Mouse (Mus musculus): ENCODE measurements around the gene Slc8a3. TPM values are rescaled to one million over a fixed set of nuclear protein-coding genes. Genes with fewer than 3 reads are reported as not detected.

The Slc8a3 gene
- total and polyA plus RNA-seq, 3 experiments: not detected

DNA sequence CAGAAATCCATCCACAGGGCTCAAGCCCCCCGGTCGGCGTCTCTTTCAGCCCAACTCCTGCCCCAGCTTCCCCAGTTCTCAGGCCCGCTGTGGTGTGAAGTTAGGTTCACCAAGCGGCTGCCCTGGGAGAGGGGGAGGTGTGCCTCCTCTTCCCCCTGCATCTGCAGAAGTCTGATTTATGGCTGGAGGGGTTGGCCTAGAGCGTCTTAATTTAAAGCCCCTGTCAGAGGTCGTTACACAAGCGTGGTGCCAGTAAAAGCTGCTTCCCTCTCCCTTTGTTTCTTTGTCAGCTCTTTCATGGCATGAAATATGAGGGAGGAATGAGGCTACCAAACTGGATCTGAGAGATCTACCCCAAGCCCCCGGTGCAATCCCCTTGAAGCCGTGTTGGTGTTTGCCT lies 166.9 kb downstream of the Slc8a3 start:
- H3K36me3 ChIP-seq (ENCODE audit: control insufficient read depth in 1 of 2, insufficient read depth in 2 of 2, low read length in 2 of 2): no peaks in the 10 kb centered on the region; a peak in 1 of 4 replicates
- no peak for DNase-seq (ENCODE audit: low read depth, low spot score)

DNA sequence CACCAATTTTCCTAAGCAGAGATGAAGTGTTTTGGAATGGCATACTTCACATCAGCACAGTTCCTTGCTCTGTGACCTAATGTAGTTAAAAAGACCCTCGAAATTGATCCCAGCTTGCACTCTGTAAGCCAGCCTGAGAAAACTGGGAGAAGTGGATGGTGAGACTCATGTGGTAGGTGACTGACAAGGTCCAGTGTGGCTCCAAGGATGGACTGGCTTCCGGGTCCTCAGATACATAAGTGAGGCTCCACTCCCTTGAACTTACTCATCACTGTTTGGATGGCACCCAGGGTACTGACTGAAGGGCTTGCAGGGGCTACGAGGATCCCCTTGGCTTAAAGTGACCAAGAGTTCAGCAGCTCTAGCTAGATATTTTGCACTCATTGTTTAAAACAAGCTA lies 169.4 kb downstream of the Slc8a3 start:
- H3K9me3 ChIP-seq (replicated peaks; ENCODE audit: insufficient read depth, low read length): no peaks in the 10 kb centered on the region
- no peaks in the 10 kb centered on the region for H3K79me2 ChIP-seq (ENCODE audit: control insufficient read depth, insufficient read depth, low read length, poor library complexity)
- TF ChIP-seq TAL1 (IDR thresholded peaks at IDR 0.05; ENCODE audit: low read length): no peak
- TF ChIP-seq MYB (IDR thresholded peaks at IDR 0.05; ENCODE audit: low read depth, low read length): no peak
- TF ChIP-seq ZC3H11A (IDR thresholded peaks at IDR 0.05; ENCODE audit: low read depth, low read length): no peak
- no peak for TF ChIP-seq BHLHE40 (IDR thresholded peaks at IDR 0.05; ENCODE audit: borderline replicate concordance, low read depth, low read length)
- no peak for TF ChIP-seq HCFC1 (IDR thresholded peaks at IDR 0.05; ENCODE audit: low read depth, low read length)
- no peak for TF ChIP-seq E2F4 (IDR thresholded peaks at IDR 0.05; ENCODE audit: borderline replicate concordance, low read depth, low read length)
- TF ChIP-seq ZKSCAN1 (IDR thresholded peaks at IDR 0.05; ENCODE audit: low read depth, low read length): no peak
- no peak for TF ChIP-seq POLR2A (IDR thresholded peaks at IDR 0.05; ENCODE audit: control insufficient read depth in 1 of 2, insufficient read depth in 1 of 2, low read depth in 1 of 2, low read length in 2 of 2, poor library complexity in 1 of 2)
- TF ChIP-seq USF1 (IDR thresholded peaks at IDR 0.05; ENCODE audit: low read depth, low read length): no peak
- no peak for TF ChIP-seq RAD21 (IDR thresholded peaks at IDR 0.05; ENCODE audit: low read depth, low read length)
- no peak for TF ChIP-seq CHD1 (IDR thresholded peaks at IDR 0.05; ENCODE audit: low read depth, low read length)
- TF ChIP-seq JUND (IDR thresholded peaks at IDR 0.05; ENCODE audit: low read depth, low read length): no peak
- TF ChIP-seq MEF2A (IDR thresholded peaks at IDR 0.05; ENCODE audit: extremely low read depth, insufficient replicate concordance, low read depth, low read length, poor library complexity, severe bottlenecking): no peak
- no peak for TF ChIP-seq MAZ (IDR thresholded peaks at IDR 0.05; ENCODE audit: low read depth, low read length)
- TF ChIP-seq USF2 (IDR thresholded peaks at IDR 0.05; ENCODE audit: borderline replicate concordance in 1 of 2, insufficient read depth in 1 of 2, low read depth in 1 of 2, low read length in 2 of 2): no peak
- TF ChIP-seq SIN3A (IDR thresholded peaks at IDR 0.05; ENCODE audit: low read length): no peak
- TF ChIP-seq TBP (IDR thresholded peaks at IDR 0.05; ENCODE audit: low read depth, low read length): no peak
- DNase-seq (ENCODE audit: low read depth, low spot score): no peak
- H3K4me3 ChIP-seq (ENCODE audit: control insufficient read depth in 1 of 2, insufficient read depth in 1 of 2, low read depth in 2 of 2, low read length in 2 of 2): no peak overlapping the region
- no peaks in the 10 kb centered on the region for H3K27me3 ChIP-seq (ENCODE audit: control insufficient read depth in 1 of 2, insufficient read depth in 2 of 2, low read length in 2 of 2)
- H3K27ac ChIP-seq (ENCODE audit: control insufficient read depth, low read depth, low read length): no peak overlapping the region
- H3K36me3 ChIP-seq (ENCODE audit: control insufficient read depth in 1 of 2, insufficient read depth in 2 of 2, low read length in 2 of 2): no peaks in the 10 kb centered on the region
- H3K9ac ChIP-seq (ENCODE audit: control insufficient read depth, low read depth, low read length, poor library complexity, severe bottlenecking): no peak overlapping the region
- H3K4me1 ChIP-seq (ENCODE audit: control insufficient read depth in 1 of 2, insufficient read depth in 2 of 2, low read length in 2 of 2): no peaks in the 10 kb centered on the region

More for the DNA sequence above, 166.9 kb downstream of the Slc8a3 start:
- Histone ChIP-seq H3K4me1 (ENCODE audit: control insufficient read depth in 1 of 2, insufficient read depth in 2 of 2, low read length in 2 of 2) (no peaks in the 10 kb centered on the region), H3K27me3 (ENCODE audit: control insufficient read depth in 1 of 2, insufficient read depth in 2 of 2, low read length in 2 of 2) (no peaks in the 10 kb centered on the region), H3K4me3 (ENCODE audit: control insufficient read depth in 1 of 2, insufficient read depth in 1 of 2, low read depth in 2 of 2, low read length in 2 of 2) (no peak overlapping the region), H3K27ac (ENCODE audit: control insufficient read depth, low read depth, low read length) (no peak overlapping the region), H3K79me2 (ENCODE audit: control insufficient read depth, insufficient read depth, low read length, poor library complexity) (no peaks in the 10 kb centered on the region), H3K9me3 (replicated peaks; ENCODE audit: insufficient read depth, low read length) (no peaks in the 10 kb centered on the region), H3K9ac (ENCODE audit: control insufficient read depth, low read depth, low read length, poor library complexity, severe bottlenecking) (no peak overlapping the region)
- TF ChIP-seq SMC3 (IDR thresholded peaks at IDR 0.05; ENCODE audit: low read depth, low read length) (no peak), USF1 (IDR thresholded peaks at IDR 0.05; ENCODE audit: low read depth, low read length) (no peak)
